Mouse (Mus musculus) ovary, postnatal 14 days (tissue): ENCODE measurements around the gene Ptpra.
"Not testable (repeated sequence)": the region's sequence is repeated elsewhere in the genome, so short reads cannot be mapped to it uniquely, and the experiment has no call there.

Source experiments
- DNase-seq: peaks from one replicate; pipeline ENCODE4 v3.0.0; 2022; ENCODE audit warnings: low spot score

Ptpra gene

DNA sequence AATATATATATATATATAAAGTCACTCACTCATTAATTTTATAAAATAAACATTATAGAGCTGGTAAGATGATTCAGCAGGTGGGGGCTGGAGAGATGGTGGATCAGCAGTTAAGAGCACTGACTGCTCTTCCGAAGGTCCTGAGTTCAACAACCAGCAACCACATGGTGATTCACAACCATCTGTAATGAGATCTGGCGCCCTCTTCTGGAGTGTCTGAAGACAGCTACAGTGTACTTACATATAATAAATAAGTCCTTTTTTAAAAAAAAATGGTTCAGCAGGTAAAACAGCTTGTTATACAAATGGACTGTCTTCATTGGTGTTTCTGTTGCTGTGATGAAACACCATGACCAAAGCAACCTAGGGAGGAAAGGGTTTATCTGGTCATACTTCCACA, 107.9 kb downstream of the Ptpra start:
- no peak for DNase-seq

GRCm38 (mm10) chr2:130563212-130564055, 113.4 kb downstream of the Ptpra start, which contains the start of gene Mrps26:
TSS of gene Mrps26 (plus strand) at chr2:130563742.
- DNase-seq, result peak; percentile 81

DNA sequence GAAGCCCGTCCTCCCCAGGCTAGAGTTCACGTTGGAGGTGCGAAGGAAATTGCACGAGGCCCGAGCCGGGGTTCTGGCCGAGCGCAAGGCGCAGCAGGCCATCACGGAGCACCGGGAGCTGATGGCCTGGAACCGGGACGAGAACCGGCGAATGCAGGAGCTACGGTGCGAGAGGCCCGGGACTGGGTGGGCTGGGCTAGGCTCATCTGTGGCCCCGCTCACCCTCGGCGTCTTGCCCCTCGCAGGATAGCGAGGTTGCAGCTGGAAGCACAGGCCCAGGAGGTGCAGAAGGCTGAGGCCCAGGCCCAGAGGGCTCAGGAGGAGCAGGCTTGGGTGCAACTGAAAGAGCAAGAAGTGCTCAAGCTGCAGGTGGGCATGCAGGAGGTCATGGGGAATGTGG, 114.0 kb downstream of the Ptpra start:
- DNase-seq, result peak; percentile 15

GRCm38 (mm10) chr2:130564983-130565382, 114.9 kb downstream of the Ptpra start:
- DNase-seq, result no peak

- DNase-seq, result no peak
These were observed 118.8 kb downstream of the Ptpra start for GRCm38 (mm10) chr2:130568921-130569320.

GRCm38 (mm10) chr2:130569926-130570325, 119.8 kb downstream of the Ptpra start:
- no peak for DNase-seq

GRCm38 (mm10) chr2:130574960-130575359, 124.9 kb downstream of the Ptpra start:
- DNase-seq, result no peak

- DNase-seq, result no peak
These were observed 125.8 kb downstream of the Ptpra start, which contains the start of gene Oxt for GRCm38 (mm10) chr2:130575873-130576272. TSS of gene Oxt (plus strand) at chr2:130576173.

GRCm38 (mm10) chr2:130576564-130576963, 126.5 kb downstream of the Ptpra start:
- not testable (repeated sequence) for DNase-seq

DNA sequence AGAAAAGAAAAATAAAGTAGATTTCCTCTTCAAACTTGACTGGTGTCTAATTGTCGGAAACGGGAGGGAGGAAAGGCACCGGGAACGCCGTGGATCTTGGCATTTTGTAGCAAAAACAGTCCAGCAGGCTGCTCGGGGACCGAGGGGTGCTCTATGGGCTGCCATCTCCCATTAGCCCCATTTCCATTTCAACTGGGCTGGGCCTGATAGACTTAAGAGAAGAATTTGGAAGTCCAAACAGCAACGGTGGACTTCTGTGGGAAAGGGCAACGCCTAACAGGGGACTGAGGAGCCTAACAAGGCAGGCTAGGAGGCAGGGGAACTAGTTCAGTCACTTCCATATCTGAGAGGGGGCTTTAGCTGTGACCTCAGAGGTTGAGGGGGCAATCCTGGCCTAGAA, 126.9 kb downstream of the Ptpra start:
- no peak for DNase-seq

GRCm38 (mm10) chr2:130577632-130578031, 127.6 kb downstream of the Ptpra start:
- DNase-seq, result no peak

DNA sequence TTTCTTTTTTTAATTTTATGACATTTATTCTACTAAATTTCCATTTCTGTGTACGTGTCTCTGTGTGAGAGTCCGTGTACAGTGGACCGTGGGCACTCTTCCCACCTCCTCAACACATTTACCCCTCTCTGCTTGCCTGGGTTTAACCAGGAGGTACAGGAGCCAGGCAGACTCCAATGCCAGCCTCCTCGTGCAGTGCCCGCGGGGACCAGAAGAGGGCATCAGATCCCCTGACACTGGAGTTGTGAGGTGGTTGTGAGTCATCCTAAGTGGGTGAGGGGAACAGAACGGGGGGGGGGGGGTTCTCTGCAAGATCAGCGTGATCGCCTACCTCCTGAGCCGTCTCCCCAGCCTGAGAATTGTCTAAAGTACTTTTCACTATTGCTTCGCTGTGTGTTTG, 128.1 kb downstream of the Ptpra start:
- DNase-seq, result peak; percentile 47

DNA sequence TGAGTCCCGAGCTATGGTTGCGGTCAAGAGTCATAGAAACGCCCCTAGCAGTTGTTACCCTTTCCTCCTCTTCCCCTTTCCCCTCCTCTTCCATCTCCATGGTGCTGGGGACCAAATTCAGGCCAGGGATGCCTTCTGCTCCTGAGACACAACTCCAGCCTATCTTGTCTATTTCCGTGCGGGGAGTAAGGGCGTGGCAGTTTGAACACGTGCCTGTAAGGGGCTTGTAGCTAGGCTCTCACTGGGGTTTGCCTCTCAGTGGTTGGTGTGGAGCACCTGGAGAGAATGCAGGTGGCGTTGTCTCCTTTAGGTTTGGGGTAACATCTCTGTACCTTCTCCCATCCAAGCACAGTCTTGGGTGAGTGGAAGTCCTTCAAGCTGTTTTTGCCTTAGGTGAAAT, 129.7 kb downstream of the Ptpra start:
- no peak for DNase-seq

GRCm38 (mm10) chr2:130581201-130581600, 131.1 kb downstream of the Ptpra start:
- no peak for DNase-seq

DNA sequence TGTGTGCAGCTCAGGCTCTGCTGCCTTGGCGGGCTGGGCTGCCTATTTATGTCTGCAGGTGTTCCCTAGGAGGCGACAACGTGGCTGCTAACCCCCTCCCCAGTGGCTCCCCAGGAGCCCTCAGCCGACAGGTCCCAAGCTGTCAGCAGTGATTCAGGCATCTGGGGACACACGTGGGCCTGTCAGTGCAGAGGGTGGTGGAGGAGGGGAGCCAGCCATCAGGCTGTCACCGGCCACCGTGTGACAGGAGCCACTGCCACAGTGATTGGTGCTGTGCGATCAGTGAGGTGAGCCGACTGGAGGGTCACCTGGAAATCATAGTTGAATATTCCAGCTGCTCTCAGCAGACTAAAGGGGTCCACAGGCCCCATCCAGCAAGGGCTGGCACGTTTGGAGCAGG, 132.5 kb downstream of the Ptpra start, which contains the start of gene Avp:
Gene Avp, minus strand, starts transcription at position 3 of the 400 bp plus-strand sequence.
- DNase-seq, result no peak

- DNase-seq, result no peak
These were observed 134.0 kb downstream of the Ptpra start for GRCm38 (mm10) chr2:130583902-130584560.

- no peak for DNase-seq
These were observed 135.9 kb downstream of the Ptpra start for GRCm38 (mm10) chr2:130586016-130586415.

DNA sequence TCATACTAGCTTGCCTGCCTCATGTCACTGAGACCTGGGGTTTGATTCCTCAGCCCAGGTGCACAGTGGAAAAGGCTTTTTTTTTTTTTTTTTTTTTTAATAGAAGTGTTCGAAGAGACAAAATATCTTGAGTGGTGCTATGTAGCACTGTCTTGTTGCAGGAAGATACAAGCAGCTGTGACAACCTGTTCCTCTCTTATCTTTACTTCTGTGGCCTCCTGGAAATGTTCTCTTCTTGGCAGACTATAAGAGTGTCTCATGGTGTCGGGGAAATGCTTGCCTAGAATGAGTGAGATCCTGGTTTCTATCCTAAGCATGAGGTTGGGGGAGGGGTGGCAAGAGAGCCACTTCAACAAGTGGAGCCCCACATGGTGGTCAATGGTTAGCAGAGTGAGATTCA, 138.3 kb downstream of the Ptpra start:
- no peak for DNase-seq

GRCm38 (mm10) chr2:130589157-130589556, 139.1 kb downstream of the Ptpra start:
- DNase-seq, result no peak

GRCm38 (mm10) chr2:130589761-130590160, 139.7 kb downstream of the Ptpra start:
- no peak for DNase-seq

GRCm38 (mm10) chr2:130591016-130591415, 140.9 kb downstream of the Ptpra start:
- no peak for DNase-seq

DNA sequence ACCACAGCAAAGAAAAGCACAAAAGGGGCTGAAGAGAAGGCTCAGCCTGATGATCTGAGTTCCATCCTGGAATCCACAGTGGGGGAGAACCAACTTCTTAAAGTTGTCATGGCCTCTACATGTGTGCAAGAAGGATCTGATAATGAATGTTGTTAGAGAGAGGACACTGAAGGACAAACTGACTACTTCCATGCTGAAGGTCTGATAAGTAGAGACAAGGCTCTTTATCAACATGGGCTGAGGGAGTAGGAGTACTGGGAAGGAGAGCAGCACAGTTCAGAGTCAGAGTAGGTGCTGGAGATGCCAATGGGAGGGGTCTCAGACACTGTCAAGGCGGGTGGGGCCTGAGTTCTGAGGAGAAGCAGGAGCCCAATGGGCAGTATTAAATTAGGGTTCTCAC, 145.5 kb downstream of the Ptpra start:
- no peak for DNase-seq

- DNase-seq, result no peak
These were observed 147.5 kb downstream of the Ptpra start for GRCm38 (mm10) chr2:130597601-130598010.
